Mouse (Mus musculus): ENCODE results near the gene Gm42674.

Gene Gm42674

GRCm38 (mm10) chr3:90623435-90624071, 21.8 kb downstream of the Gm42674 start:
- no peak for DNase-seq (ENCODE audit: low read depth, low spot score)

- no peak for DNase-seq (ENCODE audit: low read depth, low spot score)
These were observed 23.8 kb downstream of the Gm42674 start for GRCm38 (mm10) chr3:90625496-90625895.

- DNase-seq (ENCODE audit: low read depth, low spot score), result no peak
These were observed 24.7 kb downstream of the Gm42674 start for GRCm38 (mm10) chr3:90626266-90627021.

GRCm38 (mm10) chr3:90627366-90627765, 25.7 kb downstream of the Gm42674 start:
- no peak for DNase-seq (ENCODE audit: low read depth, low spot score)

GRCm38 (mm10) chr3:90627807-90628206, 26.1 kb downstream of the Gm42674 start:
- DNase-seq (ENCODE audit: low read depth, low spot score), result no peak

DNA sequence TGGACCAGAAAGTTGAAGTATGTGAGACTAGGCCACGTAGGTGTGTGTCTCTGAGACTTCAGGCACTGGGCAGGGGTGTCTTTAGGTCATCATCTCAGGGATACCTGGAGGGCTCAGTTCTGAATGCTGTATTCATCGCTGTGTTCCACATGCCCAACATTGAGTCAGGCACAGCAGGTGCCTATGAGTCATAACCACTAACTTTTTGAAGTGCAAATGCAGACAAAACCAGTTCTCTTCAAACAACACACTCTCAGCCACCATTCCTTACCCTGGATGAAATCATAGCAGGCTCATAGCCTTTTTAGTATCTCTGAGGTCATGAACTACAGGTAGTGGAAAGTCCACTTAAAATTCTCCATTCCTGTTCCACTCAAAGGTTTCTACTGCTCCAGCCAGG, 27.6 kb downstream of the Gm42674 start:
- DNase-seq (ENCODE audit: low read depth, low spot score), result no peak

GRCm38 (mm10) chr3:90631984-90632383, 30.3 kb downstream of the Gm42674 start:
- DNase-seq (ENCODE audit: low read depth, low spot score), result no peak

DNA sequence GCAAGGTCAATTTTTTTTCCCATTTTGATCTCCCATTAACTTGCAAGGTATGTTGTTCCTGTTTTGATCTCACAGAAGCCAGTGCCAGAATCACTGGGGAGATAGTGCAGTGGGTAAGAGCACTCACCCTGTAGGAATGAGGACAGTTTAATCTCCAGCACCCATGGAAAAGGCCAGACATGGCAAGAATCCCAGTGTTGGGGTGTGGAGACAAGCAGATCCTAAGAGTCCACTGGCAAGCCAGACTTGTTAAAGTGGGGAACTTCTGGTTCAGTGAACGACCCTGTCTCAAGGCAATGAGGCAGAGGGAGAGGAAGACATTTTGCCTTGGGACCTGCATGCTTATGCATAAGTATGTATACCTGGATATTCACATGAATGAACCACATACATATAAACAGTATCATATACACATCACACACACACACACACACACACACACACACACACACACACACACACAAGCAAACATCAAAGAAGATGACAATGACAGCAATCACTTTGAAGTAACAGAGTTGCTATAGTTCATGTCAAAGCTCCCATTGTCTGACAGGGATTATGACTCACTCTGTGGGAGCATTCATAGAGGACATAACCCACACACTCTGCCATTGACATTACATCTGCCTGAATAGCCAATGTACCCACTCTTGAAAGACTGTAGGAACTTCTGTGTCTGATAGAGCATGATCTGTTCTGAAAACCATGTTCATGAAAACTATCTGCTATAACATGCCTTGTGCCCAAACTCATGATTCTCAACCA, 37.0 kb downstream of the Gm42674 start:
- DNase-seq (ENCODE audit: low read depth, low spot score), result no peak

- no peak for DNase-seq (ENCODE audit: low read depth, low spot score)
These were observed 37.9 kb downstream of the Gm42674 start for GRCm38 (mm10) chr3:90639511-90640154.

GRCm38 (mm10) chr3:90640981-90641380, 39.3 kb downstream of the Gm42674 start:
- DNase-seq (ENCODE audit: low read depth, low spot score), result no peak

DNA sequence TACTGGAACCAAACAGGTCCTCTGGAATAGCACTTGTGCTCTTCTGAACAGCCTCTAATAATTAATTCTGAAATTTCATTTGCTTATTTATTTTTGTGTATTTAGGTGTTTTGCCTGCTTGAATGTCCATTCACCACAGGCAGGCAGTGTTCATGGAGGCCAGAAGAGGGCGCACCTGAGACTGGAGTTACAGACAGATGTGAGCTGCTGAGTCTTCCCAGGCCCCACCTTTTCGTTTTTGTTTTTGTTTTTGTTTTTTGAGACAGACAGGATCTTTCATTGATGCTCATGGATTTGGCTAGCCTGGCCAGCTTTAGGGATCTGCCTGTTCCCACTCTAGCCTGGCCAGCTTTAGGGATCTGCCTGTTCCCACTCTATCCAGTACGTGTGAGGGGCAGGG, 42.5 kb downstream of the Gm42674 start:
- DNase-seq (ENCODE audit: low read depth, low spot score), result no peak

GRCm38 (mm10) chr3:90647291-90647690, 45.6 kb downstream of the Gm42674 start:
- DNase-seq (ENCODE audit: low read depth, low spot score), result no peak

- DNase-seq (ENCODE audit: low read depth, low spot score), result no peak
These were observed 47.3 kb downstream of the Gm42674 start for GRCm38 (mm10) chr3:90648981-90649380.

DNA sequence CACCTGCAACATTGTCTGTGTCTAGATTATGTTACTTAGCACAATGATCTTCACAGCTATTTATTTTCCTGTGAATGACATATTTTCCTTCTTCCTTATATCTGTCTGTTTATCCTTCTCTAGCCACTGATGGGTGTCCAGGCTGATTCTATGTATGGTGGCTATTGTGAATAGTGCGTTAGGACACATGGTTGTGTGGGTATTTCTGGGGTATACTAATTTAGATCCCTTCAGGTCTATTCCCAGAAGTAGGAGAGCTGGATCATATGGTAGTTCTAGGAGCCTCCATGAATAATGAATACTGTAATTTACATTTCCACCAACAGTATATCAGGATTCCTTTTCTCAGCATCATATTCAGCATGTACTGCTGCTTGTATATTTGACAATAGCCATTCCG, 48.1 kb downstream of the Gm42674 start:
- no peak for DNase-seq (ENCODE audit: low read depth, low spot score)

GRCm38 (mm10) chr3:90652878-90653508, 51.3 kb downstream of the Gm42674 start:
- peak; percentile 34 for DNase-seq (ENCODE audit: low read depth, low spot score)

- no peak for DNase-seq (ENCODE audit: low read depth, low spot score)
These were observed 52.0 kb downstream of the Gm42674 start, which contains the start of gene S100a7a for GRCm38 (mm10) chr3:90653717-90654116. TSS of gene S100a7a (plus strand) at chr3:90654017.

Data from retina, adult 2 months (tissue).